Mouse (Mus musculus): ENCODE measurements at regions not wholly inside any gene's neighbourhood (a gene's known extent, or its start where the extent isn't known, plus 50 kb on each side); places are given as distances from the start of the nearest gene placed in this dataset.

DNA sequence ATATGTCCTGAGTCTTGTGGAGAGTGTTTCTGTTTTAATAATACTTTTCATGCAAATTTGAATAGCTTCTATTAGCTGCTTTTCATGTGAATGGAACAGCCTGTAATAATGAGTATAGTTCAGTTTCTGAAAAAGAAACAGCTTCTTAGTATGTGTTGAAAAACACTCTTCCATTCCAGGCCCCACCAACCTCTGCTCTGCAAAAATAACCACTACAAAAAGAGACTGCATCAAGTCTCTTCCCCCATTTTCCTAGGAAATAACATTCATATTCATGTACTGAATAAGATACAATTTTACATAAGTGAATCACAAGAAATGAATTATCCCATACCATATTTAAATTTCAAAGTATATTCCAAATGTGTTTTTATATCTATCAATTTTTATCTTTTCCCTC, 234.0 kb upstream of the Smlr1 start:
- no peak for TF ChIP-seq CTCF (IDR thresholded peaks at IDR 0.05)
- no peak for TF ChIP-seq EP300 (IDR thresholded peaks at IDR 0.05)
